Mouse (Mus musculus): ENCODE measurements at regions not wholly inside any gene's neighbourhood (a gene's known extent, or its start where the extent isn't known, plus 50 kb on each side); places are given as distances from the start of the nearest gene placed in this dataset.

GRCm38 (mm10) chr12:39645581-39645980 lies 392.2 kb downstream of the Arl4a start:
- no peak overlapping the region for H3K27ac ChIP-seq (ENCODE audit: low read depth)
- no peaks in the 10 kb centered on the region for H3K36me3 ChIP-seq (replicated peaks; ENCODE audit: control insufficient read depth, insufficient read depth, low read length)
- no peaks in the 10 kb centered on the region for H3K9me3 ChIP-seq (replicated peaks; ENCODE audit: control insufficient read depth, low read length)
- no peaks in the 10 kb centered on the region for H3K27me3 ChIP-seq (ENCODE audit: control insufficient read depth, insufficient read depth, low read length)
- TF ChIP-seq CTCF (IDR thresholded peaks at IDR 0.05; ENCODE audit: low read depth) = no peak
- no peak for TF ChIP-seq EP300 (IDR thresholded peaks at IDR 0.05; ENCODE audit: low read depth)
- no peak overlapping the region for H3K4me2 ChIP-seq (ENCODE audit: low read depth, low read length)
- no peak overlapping the region for H3K4me3 ChIP-seq (ENCODE audit: low read depth, low read length)
- WGBS = 81% methylated on average over 4 of the region's 4 CpGs
- ATAC-seq (ENCODE audit: insufficient read depth, low read depth) = no peak
- H3K4me1 ChIP-seq (ENCODE audit: control insufficient read depth, insufficient read depth) = no peaks in the 10 kb centered on the region
- DNase-seq (ENCODE audit: low spot score) = no peak
- no peak overlapping the region for H3K9ac ChIP-seq (replicated peaks; ENCODE audit: low read depth, low read length)

DNA sequence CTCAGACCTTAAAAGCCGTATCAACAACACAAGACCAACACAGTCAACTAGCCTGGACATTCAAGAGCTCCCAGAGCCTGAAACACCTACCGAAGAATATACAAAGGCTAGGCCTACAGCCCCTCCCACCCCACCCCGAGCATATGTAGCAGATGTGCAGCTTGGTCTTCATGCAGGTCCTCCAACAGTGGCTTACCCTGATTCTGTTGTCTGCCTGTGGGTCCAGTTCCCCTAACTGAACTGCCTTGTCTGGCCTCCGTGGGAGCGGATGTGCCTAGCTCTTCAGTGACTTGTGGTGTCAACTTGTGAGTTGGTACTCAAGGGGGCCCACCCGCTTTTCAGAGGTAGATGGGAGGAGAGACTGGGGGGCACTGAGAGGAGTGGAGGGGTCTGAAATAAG lies 398.6 kb downstream of the Arl4a start:
- DNase-seq (ENCODE audit: low spot score) (no peak), ATAC-seq (ENCODE audit: insufficient read depth, low read depth) (no peak)
- no peaks in the 10 kb centered on the region for H3K9me3 ChIP-seq (replicated peaks; ENCODE audit: control insufficient read depth, low read length)
- no peak overlapping the region for H3K4me2 ChIP-seq (ENCODE audit: low read depth, low read length)
- 73% methylated on average over 6 of the region's 6 CpGs for WGBS
- H3K27ac ChIP-seq (ENCODE audit: low read depth) = no peak overlapping the region
- H3K27me3 ChIP-seq (ENCODE audit: control insufficient read depth, insufficient read depth, low read length) = no peaks in the 10 kb centered on the region
- no peak overlapping the region for H3K9ac ChIP-seq (replicated peaks; ENCODE audit: low read depth, low read length)
- no peaks in the 10 kb centered on the region for H3K4me1 ChIP-seq (ENCODE audit: control insufficient read depth, insufficient read depth)
- no peak overlapping the region for H3K4me3 ChIP-seq (ENCODE audit: low read depth, low read length)
- TF ChIP-seq EP300 (IDR thresholded peaks at IDR 0.05; ENCODE audit: low read depth) = no peak
- no peak for TF ChIP-seq CTCF (IDR thresholded peaks at IDR 0.05; ENCODE audit: low read depth)
- no peaks in the 10 kb centered on the region for H3K36me3 ChIP-seq (replicated peaks; ENCODE audit: control insufficient read depth, insufficient read depth, low read length)

DNA sequence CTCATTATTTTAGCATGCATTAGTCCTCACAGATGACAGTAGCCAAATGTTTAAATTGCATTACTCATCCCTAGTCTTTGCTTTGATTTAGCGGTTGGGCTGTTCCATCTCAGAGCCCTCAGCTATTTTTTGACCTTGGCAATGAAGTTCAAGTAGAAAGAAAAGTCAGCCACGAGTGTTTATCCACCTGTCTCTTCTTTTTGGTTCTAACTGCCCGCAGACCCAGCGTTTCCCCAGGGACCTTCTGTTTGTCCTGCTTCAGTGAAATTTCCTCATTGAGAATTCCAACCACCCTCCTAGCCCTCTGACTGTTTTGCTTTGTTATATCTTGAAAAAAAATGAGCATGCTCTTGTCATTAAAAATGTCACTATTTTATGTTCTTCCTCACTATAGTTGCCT lies 403.5 kb downstream of the Arl4a start:
- ATAC-seq (ENCODE audit: insufficient read depth, low read depth) = no peak
- H3K36me3 ChIP-seq (replicated peaks; ENCODE audit: control insufficient read depth, insufficient read depth, low read length) = no peaks in the 10 kb centered on the region
- H3K9me3 ChIP-seq (replicated peaks; ENCODE audit: control insufficient read depth, low read length) = no peaks in the 10 kb centered on the region

GRCm38 (mm10) chr12:39621266-39621665 lies 416.6 kb downstream of the Arl4a start:
- Histone ChIP-seq H3K27ac (ENCODE audit: low read depth) (no peak overlapping the region), H3K4me1 (ENCODE audit: control insufficient read depth, insufficient read depth) (no peaks in the 10 kb centered on the region), H3K36me3 (replicated peaks; ENCODE audit: control insufficient read depth, insufficient read depth, low read length) (no peaks in the 10 kb centered on the region), H3K9ac (replicated peaks; ENCODE audit: low read depth, low read length) (no peak overlapping the region), H3K9me3 (replicated peaks; ENCODE audit: control insufficient read depth, low read length) (no peaks in the 10 kb centered on the region), H3K4me2 (ENCODE audit: low read depth, low read length) (no peak overlapping the region), H3K27me3 (ENCODE audit: control insufficient read depth, insufficient read depth, low read length) (no peaks in the 10 kb centered on the region), H3K4me3 (ENCODE audit: low read depth, low read length) (no peak overlapping the region)
- DNase-seq (ENCODE audit: low spot score) (no peak), ATAC-seq (ENCODE audit: insufficient read depth, low read depth) (no peak)
- 81% methylated on average over 1 of the region's 1 CpGs for WGBS
- TF ChIP-seq CTCF (IDR thresholded peaks at IDR 0.05; ENCODE audit: low read depth) (no peak; the same call in 1 of the 2 replicates), EP300 (IDR thresholded peaks at IDR 0.05; ENCODE audit: low read depth) (no peak)

More for the DNA sequence above, 403.5 kb downstream of the Arl4a start:
- Histone ChIP-seq H3K4me2 (ENCODE audit: low read depth, low read length) (no peak overlapping the region), H3K9ac (replicated peaks; ENCODE audit: low read depth, low read length) (no peak overlapping the region), H3K27ac (ENCODE audit: low read depth) (no peak overlapping the region), H3K4me1 (ENCODE audit: control insufficient read depth, insufficient read depth) (no peaks in the 10 kb centered on the region), H3K4me3 (ENCODE audit: low read depth, low read length) (no peak overlapping the region), H3K27me3 (ENCODE audit: control insufficient read depth, insufficient read depth, low read length) (no peaks in the 10 kb centered on the region)
- TF ChIP-seq EP300 (IDR thresholded peaks at IDR 0.05; ENCODE audit: low read depth) = no peak
- TF ChIP-seq CTCF (IDR thresholded peaks at IDR 0.05; ENCODE audit: low read depth) = no peak
- DNase-seq (ENCODE audit: low spot score) = no peak
- 66% methylated on average over 4 of the region's 4 CpGs for WGBS

- Histone ChIP-seq H3K36me3 (replicated peaks; ENCODE audit: control insufficient read depth, insufficient read depth, low read length) (no peaks in the 10 kb centered on the region), H3K9me3 (replicated peaks; ENCODE audit: control insufficient read depth, low read length) (no peaks in the 10 kb centered on the region), H3K27me3 (ENCODE audit: control insufficient read depth, insufficient read depth, low read length) (no peaks in the 10 kb centered on the region), H3K4me3 (ENCODE audit: low read depth, low read length) (no peak overlapping the region), H3K4me2 (ENCODE audit: low read depth, low read length) (no peak overlapping the region), H3K4me1 (ENCODE audit: control insufficient read depth, insufficient read depth) (no peaks in the 10 kb centered on the region), H3K27ac (ENCODE audit: low read depth) (no peak overlapping the region), H3K9ac (replicated peaks; ENCODE audit: low read depth, low read length) (no peak overlapping the region)
- WGBS = 48% methylated on average over 3 of the region's 3 CpGs
- TF ChIP-seq EP300 (IDR thresholded peaks at IDR 0.05; ENCODE audit: low read depth) (no peak), CTCF (IDR thresholded peaks at IDR 0.05; ENCODE audit: low read depth) (no peak)
- no peak for DNase-seq (ENCODE audit: low spot score)
- ATAC-seq (ENCODE audit: insufficient read depth, low read depth) = no peak
Observed at GRCm38 (mm10) chr12:39605289-39605688, 432.5 kb downstream of the Arl4a start.

GRCm38 (mm10) chr12:39604723-39605122 lies 433.1 kb downstream of the Arl4a start:
- TF ChIP-seq CTCF (IDR thresholded peaks at IDR 0.05; ENCODE audit: low read depth) = no peak
- TF ChIP-seq EP300 (IDR thresholded peaks at IDR 0.05; ENCODE audit: low read depth) = no peak
- H3K4me2 ChIP-seq (ENCODE audit: low read depth, low read length) = no peak overlapping the region
- DNase-seq (ENCODE audit: low spot score) = no peak
- H3K9ac ChIP-seq (replicated peaks; ENCODE audit: low read depth, low read length) = no peak overlapping the region
- H3K4me3 ChIP-seq (ENCODE audit: low read depth, low read length) = no peak overlapping the region
- H3K27ac ChIP-seq (ENCODE audit: low read depth) = no peak overlapping the region
- H3K27me3 ChIP-seq (ENCODE audit: control insufficient read depth, insufficient read depth, low read length) = no peaks in the 10 kb centered on the region
- H3K36me3 ChIP-seq (replicated peaks; ENCODE audit: control insufficient read depth, insufficient read depth, low read length) = no peaks in the 10 kb centered on the region
- H3K9me3 ChIP-seq (replicated peaks; ENCODE audit: control insufficient read depth, low read length) = no peaks in the 10 kb centered on the region
- no peaks in the 10 kb centered on the region for H3K4me1 ChIP-seq (ENCODE audit: control insufficient read depth, insufficient read depth)
- no peak for ATAC-seq (ENCODE audit: insufficient read depth, low read depth)
- WGBS = 69% methylated on average over 4 of the region's 4 CpGs

All from heart, postnatal 0 days (tissue).